Mouse (Mus musculus) ES-Bruce4 (cell line): Measurements from ENCODE around the gene Rasgef1b. TPM values are rescaled to one million over a fixed set of nuclear protein-coding genes. Genes with fewer than 3 reads are reported as not detected.
A peak's percentile ranks its signal among the peaks of the same experiment; 100 is the strongest.

Experiments used
- H3K27ac ChIP-seq: 2 replicates; pipeline ENCODE4 v1.5.1; 2012; ENCODE audit warnings: low read length, inconsistent platforms; ENCODE audit not compliant: insufficient read depth
- H3K27me3 ChIP-seq: 2 replicates; pipeline ENCODE4 v1.6.1; 2012; ENCODE audit warnings: mild to moderate bottlenecking, low read length, inconsistent platforms; ENCODE audit not compliant: control insufficient read depth, poor library complexity, insufficient read depth, severe bottlenecking
- H3K36me3 ChIP-seq: 2 replicates; pipeline ENCODE4 v1.6.1; 2012; ENCODE audit warnings: inconsistent platforms, mild to moderate bottlenecking, low read length, moderate library complexity; ENCODE audit not compliant: control insufficient read depth, poor library complexity, insufficient read depth, severe bottlenecking
- H3K4me1 ChIP-seq: one replicate; pipeline ENCODE4 v1.8.1; 2011; ENCODE audit warnings: low read length; ENCODE audit not compliant: control insufficient read depth, insufficient read depth
- H3K4me3 ChIP-seq: 2 replicates; pipeline ENCODE4 v1.5.1; 2011; ENCODE audit warnings: low read depth, mild to moderate bottlenecking, low read length
- H3K9ac ChIP-seq: 2 replicates; pipeline ENCODE4 v1.6.1; 2012; ENCODE audit warnings: low read depth, mild to moderate bottlenecking, inconsistent platforms; ENCODE audit not compliant: poor library complexity, severe bottlenecking
- H3K9me3 ChIP-seq: replicated peaks from 2 replicates; pipeline ENCODE4 v1.6.1; 2012; ENCODE audit warnings: mild to moderate bottlenecking, low read length, inconsistent platforms; ENCODE audit not compliant: control insufficient read depth, poor library complexity, insufficient read depth, severe bottlenecking
- CTCF ChIP-seq: IDR thresholded peaks from one replicate; pipeline ENCODE4 v1.8.1; 2011; ENCODE audit warnings: low read depth, low read length
- EP300 ChIP-seq: IDR thresholded peaks from 2 replicates; pipeline ENCODE4 v1.6.1; 2011; ENCODE audit warnings: low read depth, low read length; ENCODE audit not compliant: insufficient read depth
- POLR2A ChIP-seq: IDR thresholded peaks from one replicate; pipeline ENCODE4 v1.8.1; 2011; ENCODE audit warnings: low read length; ENCODE audit not compliant: insufficient read depth
- polyA plus RNA-seq: library from polyadenylated mRNA; stranded (reverse); fragments of >200 nt; gene quantifications from 2 replicates; pipeline ENCODE4 v1.2.4, GENCODE M21; 2011; ENCODE audit warnings: low read depth; ENCODE audit not compliant: missing spikeins, insufficient read depth, insufficient read length

Rasgef1b gene
- polyA plus RNA-seq, 1 experiment = 1.9 TPM

GRCm38 (mm10) chr5:99258003-99258500, 470.8 kb downstream of the Rasgef1b start:
- TF ChIP-seq POLR2A = no peak
- no peak for TF ChIP-seq EP300
- no peak for TF ChIP-seq CTCF
- Histone ChIP-seq H3K4me3 (no peak overlapping the region), H3K27me3 (no peaks in the 10 kb centered on the region; the same call in 1 of the 2 replicates), H3K4me1 (no peaks in the 10 kb centered on the region), H3K9ac (no peak overlapping the region), H3K36me3 (no peaks in the 10 kb centered on the region), H3K9me3 (peaks cover 3% of the 10 kb centered on the region; the same call in 1 of the 2 replicates), H3K27ac (no peak overlapping the region)

DNA sequence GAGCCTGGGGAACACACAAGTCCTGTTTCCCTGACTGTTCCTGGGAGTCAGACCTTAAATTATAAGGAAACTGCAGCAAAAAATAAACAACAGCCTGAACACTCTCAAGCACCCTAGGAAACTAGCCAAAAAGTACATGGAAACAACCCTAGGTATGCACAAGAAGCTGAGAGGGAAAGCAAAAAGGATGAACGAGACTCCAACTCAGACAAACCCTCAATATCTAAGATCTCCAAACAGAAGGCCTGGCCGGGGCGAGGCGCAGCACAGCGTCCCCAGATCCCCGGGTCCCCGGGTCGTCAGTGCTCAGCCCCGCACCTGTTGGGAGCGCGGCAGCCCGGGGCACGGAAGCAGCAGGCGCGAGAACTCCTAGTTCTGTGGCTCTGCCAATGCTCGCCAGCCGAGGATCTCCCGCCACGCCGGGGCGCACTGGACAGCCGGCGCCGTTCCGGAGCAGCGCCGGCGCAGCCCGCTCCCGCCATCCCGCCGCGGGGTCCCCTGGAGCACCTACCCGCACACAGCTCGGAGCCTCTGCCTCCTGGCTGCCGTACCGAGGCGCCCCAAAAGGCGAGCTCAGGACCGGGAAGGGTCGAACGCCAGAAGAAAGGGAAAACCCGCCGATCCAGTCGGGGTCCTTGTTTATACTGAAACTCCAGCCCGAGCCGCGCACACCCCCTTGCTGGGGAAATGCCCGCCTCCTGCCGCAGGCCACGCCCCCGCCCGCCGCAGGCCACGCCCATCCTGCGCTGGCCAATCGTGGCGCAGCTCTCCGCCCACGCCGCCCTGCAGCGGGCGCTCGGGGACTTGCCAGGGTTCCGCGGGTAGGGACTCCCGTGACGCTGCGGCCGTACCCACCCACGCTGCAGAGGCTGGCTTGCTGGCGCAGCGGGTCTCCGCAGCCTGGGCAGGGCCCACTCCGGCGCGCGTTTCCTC, 476.4 kb downstream of the Rasgef1b start:
- Histone ChIP-seq H3K9ac (peak overlapping the region; percentile 47), H3K36me3 (no peaks in the 10 kb centered on the region), H3K27ac (no peak overlapping the region), H3K27me3 (no peaks in the 10 kb centered on the region; the same call in 1 of the 2 replicates), H3K4me3 (peak overlapping the region; percentile 71), H3K9me3 (peaks cover under 1% of the 10 kb centered on the region; the same call in 1 of the 2 replicates), H3K4me1 (no peaks in the 10 kb centered on the region)
- TF ChIP-seq CTCF (no peak), POLR2A (no peak), EP300 (no peak)

DNA sequence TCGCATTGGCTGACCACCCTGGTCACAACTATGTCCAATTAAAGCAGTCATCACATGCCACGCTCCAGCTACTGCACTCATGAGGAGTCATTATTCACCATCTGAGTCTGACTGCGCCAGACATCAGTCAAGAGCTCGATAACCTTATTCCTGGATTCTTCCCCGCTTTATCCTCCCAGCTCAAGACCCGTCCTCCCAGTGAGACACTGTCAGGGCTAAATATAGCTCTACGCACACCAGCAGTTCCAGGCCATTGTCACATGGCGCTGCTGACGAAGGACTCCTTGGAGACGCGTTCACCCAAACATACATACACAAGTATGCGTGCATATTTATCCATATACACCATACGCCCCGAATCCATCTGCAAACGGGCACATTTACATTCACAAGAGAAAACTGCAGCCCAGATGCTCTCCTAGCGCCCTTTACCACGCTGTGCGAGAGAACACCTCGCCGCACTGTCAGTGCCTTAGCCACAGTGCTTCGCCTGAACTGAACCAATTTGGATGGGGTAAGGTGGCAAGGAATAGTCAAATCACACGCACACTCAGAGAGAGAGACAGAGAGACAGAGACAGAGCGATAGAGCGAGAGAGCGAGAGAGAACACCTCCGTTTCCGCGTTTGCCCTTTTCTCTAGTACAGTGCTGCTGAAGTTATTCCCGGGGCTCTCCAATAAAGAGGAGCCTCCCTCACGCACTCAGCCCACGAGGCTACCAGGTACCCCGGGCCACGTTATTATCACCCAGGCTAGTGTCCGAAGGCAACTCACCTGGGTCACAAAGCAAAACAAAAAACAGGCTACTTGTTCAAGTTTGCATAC, 477.3 kb downstream of the Rasgef1b start:
- Histone ChIP-seq H3K9ac (peak overlapping the region; percentile 47), H3K4me1 (no peaks in the 10 kb centered on the region)

GRCm38 (mm10) chr5:99250820-99251219, 478.0 kb downstream of the Rasgef1b start:
- Histone ChIP-seq H3K9me3 (no peaks in the 10 kb centered on the region), H3K27ac (no peak overlapping the region), H3K9ac (no peak overlapping the region), H3K4me1 (no peaks in the 10 kb centered on the region), H3K4me3 (no peak overlapping the region), H3K36me3 (no peaks in the 10 kb centered on the region), H3K27me3 (no peaks in the 10 kb centered on the region)
- TF ChIP-seq POLR2A = no peak
- no peak for TF ChIP-seq EP300
- TF ChIP-seq CTCF = no peak

More for the DNA sequence above, 477.3 kb downstream of the Rasgef1b start:
- H3K4me3 ChIP-seq = peak overlapping the region; percentile 51
- H3K9me3 ChIP-seq = no peaks in the 10 kb centered on the region
- H3K27ac ChIP-seq = no peak overlapping the region
- H3K27me3 ChIP-seq = no peaks in the 10 kb centered on the region
- H3K36me3 ChIP-seq = no peaks in the 10 kb centered on the region
- TF ChIP-seq POLR2A = no peak
- no peak for TF ChIP-seq CTCF
- no peak for TF ChIP-seq EP300

- H3K4me1 ChIP-seq = no peaks in the 10 kb centered on the region
- H3K9ac ChIP-seq = no peak overlapping the region
- TF ChIP-seq EP300 = no peak
- TF ChIP-seq CTCF = peak; percentile 88
- no peak for TF ChIP-seq POLR2A
- H3K4me3 ChIP-seq = no peak overlapping the region
- no peaks in the 10 kb centered on the region for H3K27me3 ChIP-seq
- H3K36me3 ChIP-seq = no peaks in the 10 kb centered on the region
- H3K9me3 ChIP-seq = no peaks in the 10 kb centered on the region
- no peak overlapping the region for H3K27ac ChIP-seq
Measured at GRCm38 (mm10) chr5:99248501-99248900, 480.4 kb downstream of the Rasgef1b start.
